Mouse (Mus musculus) heart, embryonic 15.5 days (tissue): ENCODE results near the gene Farp2. TPM values are rescaled to one million over a fixed set of nuclear protein-coding genes. Genes with fewer than 3 reads are reported as not detected.

Experiments
- ATAC-seq: fragments of 200-750 bp; cut with Nextera tagmentation; replicated peaks from 2 replicates; pipeline ENCODE4 v1.8.0; 2017; ENCODE audit warnings: low read depth, moderate TSS enrichment; ENCODE audit not compliant: insufficient number of reproducible peaks, insufficient read depth, low FRiP score
- H3K27ac ChIP-seq: fragments of 300-500 bp; sonication (generic); 2 replicates; pipeline ENCODE4 v1.5.1; 2015; ENCODE audit warnings: mild to moderate bottlenecking, inconsistent platforms
- H3K27me3 ChIP-seq: fragments of 300-500 bp; sonication (generic); 2 replicates; pipeline ENCODE4 v1.6.1; 2015; ENCODE audit warnings: inconsistent platforms
- H3K36me3 ChIP-seq: fragments of 300-500 bp; sonication (generic); 2 replicates; pipeline ENCODE4 v1.6.1; 2015; ENCODE audit warnings: mild to moderate bottlenecking, inconsistent platforms
- H3K4me1 ChIP-seq: fragments of 300-500 bp; sonication (generic); replicated peaks from 2 replicates; pipeline ENCODE4 v1.6.1; 2015; ENCODE audit warnings: inconsistent platforms
- H3K4me2 ChIP-seq: fragments of 300-500 bp; sonication (generic); 2 replicates; pipeline ENCODE4 v1.6.1; 2015; ENCODE audit warnings: inconsistent platforms, mild to moderate bottlenecking, moderate library complexity
- H3K4me3 ChIP-seq: fragments of 300-500 bp; sonication (generic); 2 replicates; pipeline ENCODE4 v1.5.1; 2015; ENCODE audit warnings: mild to moderate bottlenecking, inconsistent platforms
- H3K9ac ChIP-seq: fragments of 300-500 bp; sonication (generic); 2 replicates; pipeline ENCODE4 v1.6.1; 2015; ENCODE audit warnings: mild to moderate bottlenecking, inconsistent platforms
- H3K9me3 ChIP-seq: fragments of 300-500 bp; sonication (generic); replicated peaks from 2 replicates; pipeline ENCODE4 v1.6.1; 2016; ENCODE audit warnings: inconsistent platforms
- WGBS: fragments of 180-500 bp; shearing (Covaris S2); methylation state at CpG from one replicate; pipeline ENCODE4 v1.1.7; 2015; ENCODE audit warnings: mixed read lengths; 5-methylcytosine and 5-hydroxymethylcytosine counted together
- polyA plus RNA-seq: library from polyadenylated mRNA; unstranded; fragments of >200 nt; fragmentation: Nextera tagmentation; extraction: Ambion mirVana; gene quantifications from 2 replicates; pipeline ENCODE4 v1.2.1, GENCODE M21; 2015

Gene Farp2
- polyA plus RNA-seq, 1 experiment from 2014 or later: 4.1 TPM

- Histone ChIP-seq H3K4me3 (no peak overlapping the region), H3K27ac (no peak overlapping the region), H3K4me1 (no peaks in the 10 kb centered on the region), H3K27me3 (no peaks in the 10 kb centered on the region), H3K36me3 (no peaks in the 10 kb centered on the region), H3K4me2 (no peak overlapping the region), H3K9ac (no peak overlapping the region), H3K9me3 (no peaks in the 10 kb centered on the region)
- ATAC-seq: no peak
- WGBS: 74% methylated on average over 14 of the region's 14 CpGs
These were observed 95.5 kb downstream of the Farp2 start for GRCm38 (mm10) chr1:93607090-93608083.

DNA sequence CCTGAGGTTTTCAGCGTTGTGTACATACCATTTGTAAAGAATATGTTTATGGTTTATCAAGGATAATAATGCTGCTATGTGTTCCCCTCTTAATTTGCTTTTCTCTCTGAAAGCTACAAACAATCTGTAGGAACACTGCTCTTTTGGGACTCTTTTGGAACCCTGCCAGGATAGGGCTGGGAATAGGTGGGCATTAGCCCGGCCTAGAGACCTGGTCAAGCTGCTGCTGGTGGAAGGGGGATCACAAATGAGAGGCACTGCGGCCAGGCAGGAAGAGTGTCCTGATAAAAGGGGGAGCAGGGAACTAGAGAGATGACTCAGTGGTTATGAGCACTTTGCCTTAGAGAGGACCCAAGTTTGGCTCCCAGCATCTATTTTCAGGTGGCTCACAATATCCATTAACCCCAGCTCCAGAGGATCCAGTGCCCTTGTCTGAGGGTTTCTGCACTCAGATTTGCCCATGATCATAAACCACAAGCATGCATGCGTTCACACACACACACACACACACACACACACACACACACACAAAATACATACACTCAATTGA is 96.9 kb downstream of the Farp2 start:
- Histone ChIP-seq H3K4me3 (no peak overlapping the region), H3K27ac (no peak overlapping the region), H3K4me2 (no peak overlapping the region), H3K27me3 (no peaks in the 10 kb centered on the region), H3K4me1 (no peaks in the 10 kb centered on the region), H3K9me3 (no peaks in the 10 kb centered on the region), H3K36me3 (no peaks in the 10 kb centered on the region), H3K9ac (no peak overlapping the region)
- 74% methylated on average over 4 of the region's 4 CpGs for WGBS
- no peak for ATAC-seq

DNA sequence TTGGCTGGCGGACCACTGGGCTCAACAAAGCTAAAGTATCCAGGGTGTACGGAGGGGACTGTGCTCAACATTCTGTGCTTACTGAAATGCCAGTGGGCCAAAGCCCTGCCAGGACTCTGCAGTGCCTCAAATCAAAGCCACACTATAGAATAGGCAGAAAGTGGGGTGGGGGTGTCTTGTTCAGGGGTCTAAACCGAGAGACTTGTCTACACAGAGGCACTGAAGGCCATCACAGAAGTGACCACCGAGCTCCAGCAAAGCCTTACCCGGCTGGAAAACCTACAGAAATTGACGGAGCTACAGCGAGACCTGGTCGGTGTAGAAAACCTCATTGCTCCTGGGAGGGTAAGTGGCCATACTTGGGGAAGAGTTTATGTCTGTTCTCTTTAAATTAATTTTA is 97.9 kb downstream of the Farp2 start:
- Histone ChIP-seq H3K27me3 (no peaks in the 10 kb centered on the region), H3K36me3 (no peaks in the 10 kb centered on the region), H3K4me2 (no peak overlapping the region), H3K27ac (no peak overlapping the region), H3K4me1 (no peaks in the 10 kb centered on the region), H3K9ac (no peak overlapping the region), H3K4me3 (no peak overlapping the region), H3K9me3 (no peaks in the 10 kb centered on the region)
- ATAC-seq: no peak
- 87% methylated on average over 8 of the region's 8 CpGs for WGBS

DNA sequence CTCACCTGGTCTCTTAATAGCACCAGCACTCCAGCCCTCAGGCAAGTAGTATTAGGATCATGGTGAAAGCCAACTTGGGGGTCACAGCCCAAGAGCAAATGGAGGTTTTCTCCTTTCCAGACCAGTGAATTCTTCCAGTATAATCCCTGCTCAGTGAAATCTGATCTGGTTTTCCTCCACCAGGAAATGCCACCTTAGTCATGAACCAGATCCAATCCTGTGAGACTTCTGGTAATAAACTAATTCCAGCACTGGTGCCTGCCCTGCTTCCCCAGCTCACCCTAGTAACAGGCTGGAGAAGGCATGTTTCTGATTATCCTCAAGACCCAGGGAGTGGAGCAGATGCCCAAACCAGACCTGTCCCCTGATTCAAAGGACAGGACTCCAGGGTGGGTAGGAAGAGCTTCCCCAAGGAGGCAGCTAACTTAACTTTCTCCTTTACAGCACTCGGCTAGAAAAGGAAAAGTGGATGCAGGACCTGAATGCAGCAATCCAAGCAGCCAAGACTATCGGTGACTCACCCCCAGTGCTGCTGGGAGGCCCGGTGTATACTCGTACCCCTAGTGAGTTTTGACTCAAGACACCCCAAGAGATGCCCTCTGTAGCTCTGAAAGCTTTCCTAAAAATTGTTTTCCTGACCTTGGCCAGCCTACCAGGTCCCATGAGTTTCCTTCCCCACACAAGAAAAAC is 106.3 kb downstream of the Farp2 start:
- Histone ChIP-seq H3K4me2 (no peak overlapping the region), H3K27ac (no peak overlapping the region), H3K9me3 (no peaks in the 10 kb centered on the region), H3K36me3 (peaks cover 32% of the 10 kb centered on the region), H3K4me1 (0 out of 2 replicates have a peak, but pooled peaks cover 2% of the 10 kb centered on the region), H3K4me3 (no peak overlapping the region), H3K27me3 (no peaks in the 10 kb centered on the region), H3K9ac (no peak overlapping the region)
- WGBS: 81% methylated on average over 4 of the region's 4 CpGs
- ATAC-seq: no peak

DNA sequence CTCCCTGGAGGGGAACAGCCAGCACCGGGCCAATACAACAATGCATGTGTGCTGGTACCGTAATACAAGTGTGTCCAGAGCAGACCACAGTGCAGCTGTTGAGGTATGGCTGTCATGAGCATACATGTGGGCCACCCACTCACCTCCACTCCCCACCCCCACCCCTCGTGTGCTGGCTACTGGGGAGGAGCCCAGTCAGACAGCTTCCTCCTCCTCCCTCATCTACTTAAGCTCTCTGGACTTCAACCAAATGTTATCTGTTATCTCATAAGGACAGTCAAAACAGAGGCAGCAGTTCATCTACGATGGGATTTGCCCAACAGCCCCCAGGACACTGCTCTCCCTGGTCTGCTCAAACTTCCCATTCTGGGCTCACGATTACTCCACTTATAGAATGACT is 107.1 kb downstream of the Farp2 start:
- H3K4me1 ChIP-seq: 0 out of 2 replicates have a peak, but pooled peaks cover 2% of the 10 kb centered on the region
- H3K27ac ChIP-seq: no peak overlapping the region
- no peak for ATAC-seq
- 53% methylated on average over 5 of the region's 5 CpGs for WGBS
- no peaks in the 10 kb centered on the region for H3K9me3 ChIP-seq
- H3K4me2 ChIP-seq: no peak overlapping the region
- no peaks in the 10 kb centered on the region for H3K27me3 ChIP-seq
- no peak overlapping the region for H3K4me3 ChIP-seq
- H3K9ac ChIP-seq: no peak overlapping the region
- H3K36me3 ChIP-seq: peaks cover 39% of the 10 kb centered on the region

- no peaks in the 10 kb centered on the region for H3K4me1 ChIP-seq
- peaks cover 88% of the 10 kb centered on the region for H3K36me3 ChIP-seq
- no peak overlapping the region for H3K4me3 ChIP-seq
- H3K9me3 ChIP-seq: no peaks in the 10 kb centered on the region
- WGBS: 39% methylated on average over 1 of the region's 1 CpGs
- no peak overlapping the region for H3K27ac ChIP-seq
- no peak for ATAC-seq
- H3K9ac ChIP-seq: no peak overlapping the region
- no peak overlapping the region for H3K4me2 ChIP-seq
- no peaks in the 10 kb centered on the region for H3K27me3 ChIP-seq
These were observed 112.6 kb downstream of the Farp2 start for GRCm38 (mm10) chr1:93624502-93624901.

DNA sequence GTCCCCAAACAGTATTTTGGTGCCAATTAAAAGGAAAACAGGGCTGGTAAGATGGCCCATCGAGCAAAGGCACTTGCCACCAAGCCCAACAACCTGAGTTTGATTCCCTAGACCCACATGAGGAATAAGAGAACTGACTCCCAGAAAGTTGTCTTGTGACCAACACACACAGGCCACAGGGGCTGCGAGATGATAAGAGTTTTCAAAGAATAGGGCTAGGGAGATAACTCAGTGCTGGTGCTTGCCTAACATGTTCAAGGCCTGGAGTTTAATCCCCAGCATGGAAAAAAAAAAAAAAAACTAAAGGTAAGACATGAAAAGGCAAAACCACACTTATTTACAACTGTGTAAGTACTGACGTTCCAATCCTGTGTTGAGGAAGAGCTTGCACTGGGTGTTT is 118.9 kb downstream of the Farp2 start:
- H3K4me2 ChIP-seq: no peak overlapping the region
- H3K9ac ChIP-seq: no peak overlapping the region
- peaks cover 36% of the 10 kb centered on the region for H3K36me3 ChIP-seq
- 83% methylated on average over 3 of the region's 3 CpGs for WGBS
- H3K27ac ChIP-seq: no peak overlapping the region
- peaks cover 19% of the 10 kb centered on the region for H3K4me1 ChIP-seq
- H3K9me3 ChIP-seq: no peaks in the 10 kb centered on the region
- no peak overlapping the region for H3K4me3 ChIP-seq
- ATAC-seq: no peak
- H3K27me3 ChIP-seq: no peaks in the 10 kb centered on the region

- H3K27me3 ChIP-seq: no peaks in the 10 kb centered on the region
- WGBS: 54% methylated on average over 3 of the region's 3 CpGs
- H3K9ac ChIP-seq: no peak overlapping the region
- H3K36me3 ChIP-seq: peaks cover 17% of the 10 kb centered on the region
- H3K4me3 ChIP-seq: no peak overlapping the region
- no peak overlapping the region for H3K4me2 ChIP-seq
- no peak overlapping the region for H3K27ac ChIP-seq
- no peak for ATAC-seq
- no peaks in the 10 kb centered on the region for H3K9me3 ChIP-seq
- peaks cover 25% of the 10 kb centered on the region for H3K4me1 ChIP-seq
These were observed 120.8 kb downstream of the Farp2 start for GRCm38 (mm10) chr1:93632723-93633122.

DNA sequence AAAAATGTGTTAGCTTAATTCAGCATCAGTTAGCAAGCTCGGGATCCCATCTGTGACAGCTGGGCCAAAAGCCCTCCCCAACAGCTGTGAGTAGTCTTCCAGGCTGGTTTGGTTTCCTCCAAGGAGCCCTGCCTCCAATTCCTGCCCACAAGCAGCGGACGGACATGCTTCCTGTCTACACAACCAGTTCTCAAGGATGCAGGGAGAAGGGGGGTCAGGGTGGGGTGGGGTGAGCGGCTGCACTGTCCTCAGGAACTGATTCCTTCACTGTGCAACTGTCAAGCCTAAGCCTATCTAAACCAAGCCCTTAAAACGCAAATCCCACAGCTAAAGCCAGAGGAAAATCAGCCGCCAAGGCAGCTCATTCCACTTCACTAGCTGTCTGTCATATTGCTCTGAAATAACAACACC is 122.6 kb downstream of the Farp2 start:
- peak overlapping the region; percentile 82 for H3K9ac ChIP-seq
- H3K27ac ChIP-seq: peak overlapping the region; percentile 88
- no peaks in the 10 kb centered on the region for H3K27me3 ChIP-seq
- peaks cover 25% of the 10 kb centered on the region for H3K4me1 ChIP-seq
- 8% methylated on average over 6 of the region's 6 CpGs for WGBS
- no peak for ATAC-seq
- H3K36me3 ChIP-seq: peaks cover 5% of the 10 kb centered on the region; the same call in 1 of the 2 replicates
- no peaks in the 10 kb centered on the region for H3K9me3 ChIP-seq
- H3K4me2 ChIP-seq: peak overlapping the region; percentile 76
- peak overlapping the region; percentile 72 for H3K4me3 ChIP-seq

GRCm38 (mm10) chr1:93635091-93635579 is 123.3 kb downstream of the Farp2 start:
- 0 out of 2 replicates have a peak, but pooled peaks cover 5% of the 10 kb centered on the region for H3K36me3 ChIP-seq
- H3K9me3 ChIP-seq: no peaks in the 10 kb centered on the region
- H3K4me3 ChIP-seq: peak overlapping the region; percentile 72
- peak overlapping the region; percentile 88 for H3K27ac ChIP-seq
- peak overlapping the region; percentile 82 for H3K9ac ChIP-seq
- ATAC-seq: peak; percentile 19
- WGBS: under 1% methylated on average over 58 of the region's 58 CpGs
- H3K4me2 ChIP-seq: peak overlapping the region; percentile 76
- peaks cover 25% of the 10 kb centered on the region for H3K4me1 ChIP-seq
- no peaks in the 10 kb centered on the region for H3K27me3 ChIP-seq

- Histone ChIP-seq H3K27me3 (no peaks in the 10 kb centered on the region), H3K4me3 (peak overlapping the region; percentile 72), H3K4me2 (peak overlapping the region; percentile 90), H3K27ac (peak overlapping the region; percentile 88), H3K36me3 (0 out of 2 replicates have a peak, but pooled peaks cover 5% of the 10 kb centered on the region), H3K9ac (peak overlapping the region; percentile 82), H3K9me3 (no peaks in the 10 kb centered on the region), H3K4me1 (peaks cover 25% of the 10 kb centered on the region)
- WGBS: 1% methylated on average over 44 of the region's 44 CpGs
- ATAC-seq: peak; percentile 98
These were observed 123.8 kb downstream of the Farp2 start for GRCm38 (mm10) chr1:93635580-93636192.
